Mouse (Mus musculus) gastrocnemius, postnatal 36 days (tissue): ENCODE measurements around the gene Nusap1. TPM values are rescaled to one million over a fixed set of nuclear protein-coding genes. Genes with fewer than 3 reads are reported as not detected.
"Not testable (repeated sequence)": the region's sequence is repeated elsewhere in the genome, so short reads cannot be mapped to it uniquely, and the experiment has no call there.

ENCODE experiments used
- DNase-seq, 2 experiments: peaks; one replicate each; pipeline ENCODE4 v3.0.0; 2022
- intact Hi-C: fragments of 180-260 bp; cut with DNase I; formaldehyde crosslinking; loops from one replicate; pipeline ENCODE4 v1.15.1; 2025
- total RNA-seq, 2 experiments: library from RNA; stranded (reverse); gene quantifications; 2 replicates each; pipeline ENCODE4 v1.2.3; 2021

The Nusap1 gene
- total RNA-seq, 2 experiments from 2014 or later, result 0.54 to 0.67 TPM

DNA sequence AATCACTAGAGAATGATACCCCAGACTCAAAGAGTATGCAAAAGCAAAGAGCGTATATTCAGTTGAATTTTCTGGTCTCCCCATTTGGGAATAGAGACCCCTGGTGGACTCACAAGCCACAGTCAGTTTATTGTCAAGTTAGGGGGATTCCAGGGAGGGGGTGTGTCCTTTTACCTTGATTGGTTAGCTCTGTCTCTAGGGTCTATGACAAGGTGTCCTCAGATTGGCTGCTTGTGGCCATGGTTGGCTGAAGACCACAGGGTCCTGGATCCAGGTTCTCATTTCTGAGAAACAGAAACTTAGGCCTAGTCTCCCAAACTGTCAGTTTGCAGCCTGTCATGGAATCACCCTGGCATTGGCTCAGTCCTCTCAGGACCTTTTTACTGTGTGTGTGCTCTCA, 18.7 kb downstream of the Nusap1 start:
- intact Hi-C loops, result no loop called here
- DNase-seq, result no peak

DNA sequence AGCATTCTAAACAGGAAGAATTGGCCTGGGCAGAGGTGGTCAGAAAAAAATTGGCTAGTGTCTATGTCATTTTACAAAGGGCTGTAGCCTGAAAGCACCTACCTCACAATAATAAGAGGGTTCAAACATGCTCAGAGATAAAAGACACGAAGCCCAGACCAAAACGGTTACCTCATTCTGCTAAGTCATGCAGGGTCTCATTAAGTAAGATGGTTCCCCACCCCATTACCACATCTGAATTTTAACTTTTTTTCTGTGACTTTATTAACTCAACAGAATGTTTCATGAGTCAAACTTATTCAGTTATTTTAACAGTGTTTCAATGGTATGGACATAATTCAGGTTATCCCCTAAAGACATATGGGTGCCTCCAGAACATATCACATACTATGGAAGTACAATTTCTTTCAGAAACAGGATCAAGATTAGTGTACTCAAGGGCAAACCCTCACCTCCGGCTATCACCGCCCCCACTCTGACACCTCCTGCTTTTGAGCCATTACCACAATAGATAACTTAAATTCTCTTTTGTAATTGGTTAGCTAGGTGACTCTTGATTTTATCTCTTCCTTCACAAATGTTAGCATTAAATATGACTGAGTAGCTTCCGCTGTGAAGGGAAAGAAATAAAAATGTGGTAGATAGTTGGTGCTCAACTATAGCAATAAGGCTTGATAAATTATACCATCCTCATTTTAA, 23.3 kb downstream of the Nusap1 start:
- intact Hi-C loops, result no loop called here
- DNase-seq, result no peak

DNA sequence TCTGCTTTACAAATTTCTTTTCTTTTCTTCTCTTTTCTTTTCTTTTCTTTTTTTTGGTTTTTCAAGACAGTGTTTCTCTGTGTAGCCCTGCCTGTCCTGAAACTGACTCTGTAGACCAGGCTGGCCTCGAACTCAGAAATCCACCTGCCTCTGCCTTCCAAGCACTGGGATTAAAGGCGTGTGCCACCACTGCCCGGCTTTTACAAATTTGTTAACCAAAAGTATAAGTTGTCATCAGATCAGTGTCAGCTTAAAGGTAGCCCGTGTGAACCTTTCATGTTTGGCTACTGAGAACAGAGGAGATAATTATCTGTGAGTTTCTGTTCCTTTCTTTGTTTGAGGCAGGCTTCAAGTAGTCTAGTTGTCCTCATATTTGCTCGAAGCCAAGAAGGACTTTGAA, 26.2 kb downstream of the Nusap1 start:
- no peak for DNase-seq
- intact Hi-C loops, result no loop called here

DNA sequence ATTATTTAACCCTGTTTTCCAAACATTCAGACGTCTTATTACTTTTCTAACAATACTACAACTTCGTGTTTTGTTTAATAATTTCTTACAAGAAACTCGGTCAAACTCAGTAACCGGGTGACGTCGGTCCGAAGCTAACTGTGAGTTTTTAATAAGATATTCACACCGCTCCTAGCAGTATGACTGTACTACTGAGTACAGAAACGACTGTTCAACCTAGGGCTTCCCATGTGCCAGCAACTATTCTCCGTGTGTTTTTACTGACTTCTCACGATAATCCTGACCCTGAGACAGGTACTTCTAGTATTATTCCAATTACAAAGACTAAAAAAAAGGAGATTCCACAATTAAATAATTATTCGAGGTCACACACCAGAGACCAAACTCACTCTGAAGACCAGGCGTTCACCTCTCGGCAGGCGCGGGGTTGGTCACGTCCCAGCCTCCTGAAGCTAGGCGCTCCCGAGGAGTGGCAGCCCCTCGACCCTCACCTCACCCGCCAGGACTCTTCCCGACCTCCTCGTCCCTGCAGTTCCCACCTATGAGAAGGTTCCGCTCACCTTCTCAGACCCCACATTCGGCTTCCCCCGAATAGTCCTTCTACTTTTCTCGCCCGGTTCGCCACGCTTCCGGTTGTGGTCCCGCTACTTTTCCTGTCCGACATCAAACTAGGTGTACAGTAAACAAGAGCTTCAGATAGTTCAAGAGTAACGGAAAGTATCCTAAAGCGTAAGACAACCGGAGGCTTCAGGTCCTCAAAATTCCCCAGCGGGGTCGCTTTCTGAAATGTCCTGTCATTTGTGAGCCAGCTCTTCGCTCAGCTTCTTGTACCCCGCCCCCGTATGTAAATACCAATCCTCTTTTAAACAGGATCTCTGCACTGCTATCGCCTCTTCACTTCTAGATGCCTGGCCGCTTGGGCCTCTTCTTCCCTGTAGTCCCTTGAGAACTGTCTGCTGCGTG, 44.4 kb downstream of the Nusap1 start, which contains the start of gene Ndufaf1:
Gene Ndufaf1 (minus strand): TSS at position 608 of the 963 bp plus-strand sequence.
- peak; percentile 78 to 80 for DNase-seq
- intact Hi-C loops, result no loop called here

DNA sequence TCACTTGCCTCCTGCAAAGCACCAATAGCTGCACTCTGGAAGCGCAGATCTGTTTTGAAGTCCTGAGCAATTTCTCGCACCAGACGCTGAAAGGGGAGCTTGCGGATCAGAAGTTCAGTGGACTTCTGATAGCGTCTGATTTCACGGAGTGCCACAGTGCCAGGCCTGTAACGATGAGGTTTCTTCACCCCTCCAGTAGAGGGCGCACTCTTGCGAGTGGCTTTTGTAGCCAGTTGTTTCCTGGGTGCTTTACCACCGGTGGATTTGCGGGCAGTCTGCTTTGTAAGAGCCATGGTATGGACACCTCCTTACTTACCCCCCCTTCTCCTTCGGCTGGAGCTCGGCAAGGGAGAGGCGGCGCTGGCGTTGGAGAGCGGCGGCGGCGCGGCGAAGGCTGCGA, 47.6 kb downstream of the Nusap1 start:
- DNase-seq, intact Hi-C loops: not testable (repeated sequence)

DNA sequence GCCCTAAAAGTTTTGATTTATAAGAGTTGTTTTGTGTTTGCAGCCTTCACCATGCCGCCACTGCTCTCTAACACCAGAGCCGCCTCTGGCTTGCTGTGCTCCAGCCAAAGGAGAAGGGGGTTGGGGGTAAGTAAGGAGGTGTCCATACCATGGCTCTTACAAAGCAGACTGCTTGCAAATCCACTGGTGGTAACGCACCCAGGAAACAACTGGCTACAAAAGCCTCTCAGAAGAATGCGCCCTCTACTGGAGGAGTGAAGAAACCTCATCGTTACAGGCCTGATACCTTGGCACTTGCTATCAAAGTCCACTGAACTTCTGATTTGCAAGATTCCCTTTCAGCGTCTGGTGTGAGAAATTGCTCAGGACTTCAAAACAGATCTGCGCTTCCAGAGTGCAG, 50.9 kb downstream of the Nusap1 start:
- no peak for DNase-seq
- intact Hi-C loops, result no loop called here

DNA sequence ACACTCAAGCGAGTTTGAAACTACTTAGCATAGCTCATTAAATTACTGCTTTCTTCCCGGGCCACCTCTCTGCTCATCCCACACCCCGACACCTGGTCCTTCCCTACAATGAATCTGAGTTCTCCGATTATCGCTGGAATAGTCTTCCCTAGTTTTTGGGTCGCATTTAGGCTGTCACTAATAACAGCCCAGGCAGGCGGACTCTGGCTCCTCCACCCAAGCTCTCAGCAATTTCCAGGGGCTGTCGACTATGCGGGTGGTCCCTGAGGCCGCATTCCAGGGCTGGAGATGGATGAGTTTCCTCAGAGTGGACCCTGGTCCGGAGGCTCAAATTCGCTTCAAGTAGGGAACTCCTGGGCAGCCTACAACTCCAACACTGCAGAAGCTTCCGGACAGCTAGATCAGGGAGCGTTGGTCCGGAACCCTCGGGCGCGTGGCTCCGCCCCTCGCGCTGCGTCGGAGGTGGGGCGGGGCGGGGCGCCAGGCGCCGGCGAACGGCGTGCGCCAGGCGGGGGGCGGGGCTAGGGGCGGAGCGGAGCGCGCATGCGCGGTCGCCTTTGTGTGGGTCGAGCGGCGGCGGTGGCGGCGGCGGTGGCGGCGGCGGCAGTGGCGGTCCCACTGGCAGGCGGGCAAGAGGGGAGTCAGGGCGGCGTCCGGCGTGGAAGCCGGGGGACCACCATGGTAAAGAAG, 56.6 kb downstream of the Nusap1 start, which contains the start of gene Rtf1:
Gene Rtf1 (plus strand): TSS at position 544 of the 690 bp plus-strand sequence.
- intact Hi-C loops, result loop anchor here (5.0 kb wide), 1 partner anchor 127 kb away; the partner anchor contains the start of genes Chp1 and Exd1
- peak; percentile 93 to 94 for DNase-seq

DNA sequence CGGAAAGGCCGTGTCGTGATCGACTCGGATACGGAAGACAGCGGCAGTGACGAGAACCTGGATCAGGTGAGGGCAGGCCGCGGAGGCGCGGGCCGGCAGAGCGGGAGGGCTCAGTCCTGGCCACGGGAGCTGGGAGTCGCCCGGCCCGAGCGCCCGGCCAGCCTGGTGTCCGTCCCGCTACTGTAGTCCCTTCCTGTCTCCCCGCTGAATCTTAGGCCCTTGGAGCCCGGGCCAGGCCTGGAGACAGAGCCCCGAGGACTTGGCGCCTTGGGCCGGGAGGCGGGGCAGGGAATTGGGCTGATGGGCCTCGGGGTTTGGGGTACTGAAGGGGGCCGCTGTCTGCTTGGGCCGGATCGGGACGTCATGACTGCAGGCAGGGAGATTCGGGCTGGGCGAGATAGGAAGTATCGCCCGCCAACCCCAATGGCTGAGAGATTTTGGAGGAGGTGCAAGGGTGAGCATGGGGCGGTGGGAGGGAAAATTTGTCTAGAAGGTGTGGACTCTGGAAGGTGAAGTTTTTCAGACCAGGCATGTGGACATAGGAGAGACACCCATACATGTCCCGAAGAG, 57.2 kb downstream of the Nusap1 start:
- DNase-seq, result peak in 1 of 2 experiments; percentile 25
- intact Hi-C loops, result no loop called here

DNA sequence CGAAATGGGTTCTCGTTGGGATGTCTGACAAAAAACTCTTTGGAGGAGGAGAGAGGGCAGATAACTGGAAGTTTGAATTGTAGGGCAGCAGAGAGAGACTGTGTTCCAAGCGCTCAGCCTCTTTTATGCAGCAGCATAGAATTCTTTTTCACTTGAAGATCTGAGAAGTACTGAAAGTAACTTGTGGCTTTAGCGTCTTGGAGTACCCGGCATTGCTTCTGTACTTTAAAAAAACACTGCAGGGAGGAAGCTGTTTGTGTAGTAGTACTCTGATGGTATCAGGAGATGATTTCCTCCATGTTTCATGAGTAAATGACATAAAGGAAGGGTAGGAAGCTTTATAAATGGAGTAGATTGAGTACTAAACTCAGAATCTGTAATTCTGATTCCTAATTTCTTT, 57.7 kb downstream of the Nusap1 start:
- DNase-seq, result no peak
- intact Hi-C loops, result no loop called here

DNA sequence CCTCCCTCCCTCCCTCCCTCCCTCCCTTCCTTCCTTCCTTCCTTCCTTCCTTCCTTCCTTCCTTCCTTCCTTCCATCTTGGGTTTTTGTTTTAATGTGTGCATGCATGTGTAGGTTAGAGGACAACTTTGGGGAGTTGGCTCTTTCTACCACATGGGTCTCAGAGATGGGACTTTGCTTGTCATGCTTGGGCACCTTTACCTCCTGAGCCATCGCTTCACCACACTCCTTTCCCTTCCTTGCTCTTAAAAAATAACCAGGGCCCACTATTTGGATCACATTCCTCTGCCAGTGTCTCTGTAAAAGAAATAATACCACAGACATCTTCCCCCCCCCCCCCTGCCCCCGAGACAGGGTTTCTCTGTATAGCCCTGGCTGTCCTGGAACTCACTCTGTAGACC, 65.6 kb downstream of the Nusap1 start:
- DNase-seq, result no peak
- intact Hi-C loops, result no loop called here

DNA sequence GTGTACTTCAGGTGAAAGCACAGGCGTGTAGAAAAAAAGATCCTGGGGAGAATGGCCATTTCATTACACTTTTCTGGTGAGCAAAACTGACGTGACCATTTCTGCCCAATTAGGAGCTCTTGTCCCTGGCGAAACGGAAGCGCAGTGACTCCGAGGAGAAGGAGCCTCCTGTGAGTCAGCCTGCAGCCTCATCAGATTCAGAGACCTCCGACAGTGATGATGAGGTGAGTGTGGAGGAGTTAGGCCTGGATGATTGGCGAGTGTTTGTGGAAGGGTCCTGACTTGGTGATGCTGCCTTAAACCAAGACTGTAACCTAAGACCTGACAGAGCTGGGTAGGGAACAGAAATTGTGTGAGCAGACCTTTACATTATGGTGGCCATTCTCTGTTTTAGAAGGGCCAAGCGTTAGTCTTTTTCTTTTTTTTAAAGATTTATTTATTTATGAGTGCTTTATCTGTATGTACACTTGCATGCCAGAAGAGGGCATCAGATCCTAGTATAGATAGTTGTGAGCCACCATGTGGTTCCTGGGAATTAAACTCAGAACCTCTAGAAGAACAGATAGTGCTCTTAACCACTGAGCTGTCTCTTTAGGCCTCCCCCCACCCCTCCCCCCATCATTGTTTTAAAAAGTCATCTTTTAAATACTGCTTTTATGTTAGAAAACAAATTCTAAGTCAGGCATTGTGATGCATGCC, 74.1 kb downstream of the Nusap1 start:
- intact Hi-C loops, result no loop called here

DNA sequence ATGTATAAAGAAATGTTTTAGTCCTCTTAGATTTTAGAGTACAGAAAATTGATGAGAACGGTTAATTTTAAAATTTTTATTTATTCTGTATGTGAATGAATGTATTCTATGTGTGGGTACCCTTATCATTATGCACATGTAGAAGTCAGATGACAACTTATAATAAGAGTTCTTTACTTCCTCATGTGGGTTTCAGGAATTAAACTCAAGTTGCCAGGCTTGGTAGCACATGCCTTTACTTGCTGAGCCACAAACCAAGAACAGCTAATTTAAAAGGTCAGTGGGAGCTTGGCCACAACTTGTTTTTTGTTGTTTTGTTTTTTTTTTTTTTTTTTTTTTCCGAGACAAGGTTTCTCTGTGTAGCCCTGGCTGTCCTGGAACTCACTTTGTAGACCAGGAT, 76.7 kb downstream of the Nusap1 start:
- intact Hi-C loops, result no loop called here

More for the DNA sequence above, 74.1 kb downstream of the Nusap1 start:
- no peak for DNase-seq

DNA sequence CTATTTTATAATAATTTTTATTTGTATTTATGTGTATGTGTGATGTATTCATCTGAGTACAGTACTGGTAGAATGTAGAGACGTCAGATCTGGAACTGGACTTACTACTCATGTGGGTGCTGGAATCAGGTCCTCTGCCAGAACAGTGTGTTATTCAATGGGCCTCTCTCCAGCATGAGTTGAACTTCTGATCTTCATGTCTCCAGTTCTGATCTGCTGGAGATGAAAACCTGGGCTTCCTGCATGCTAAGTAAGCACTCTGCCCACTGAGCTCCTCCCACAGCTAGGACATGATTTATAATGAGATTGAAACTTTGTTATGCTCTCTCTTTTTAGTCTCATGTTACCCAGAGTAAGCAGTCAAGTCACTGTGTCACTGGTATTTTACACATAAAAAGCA, 78.0 kb downstream of the Nusap1 start:
- intact Hi-C loops, result no loop called here
- DNase-seq, result no peak

More for the DNA sequence above, 76.7 kb downstream of the Nusap1 start:
- no peak for DNase-seq

DNA sequence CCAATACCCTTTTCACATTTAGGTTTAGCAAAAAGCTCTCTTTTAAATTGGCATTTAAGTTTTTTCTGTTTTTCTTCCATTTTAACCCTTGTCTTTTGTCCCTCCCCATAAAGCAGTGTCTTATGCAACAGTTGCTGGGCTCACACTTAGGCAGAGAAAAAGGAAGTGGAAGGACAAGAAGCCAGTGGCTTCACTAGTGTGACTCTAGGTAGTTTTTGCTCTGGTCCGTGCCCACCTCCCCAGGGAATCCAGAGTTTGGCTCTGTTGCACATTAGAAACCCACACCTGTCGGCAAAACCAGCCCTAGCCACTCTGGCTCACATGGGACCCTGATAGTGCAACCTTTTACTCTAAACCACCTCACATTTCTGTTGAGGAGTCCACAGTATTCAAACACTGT, 80.4 kb downstream of the Nusap1 start:
- intact Hi-C loops, result no loop called here
- DNase-seq, result no peak

DNA sequence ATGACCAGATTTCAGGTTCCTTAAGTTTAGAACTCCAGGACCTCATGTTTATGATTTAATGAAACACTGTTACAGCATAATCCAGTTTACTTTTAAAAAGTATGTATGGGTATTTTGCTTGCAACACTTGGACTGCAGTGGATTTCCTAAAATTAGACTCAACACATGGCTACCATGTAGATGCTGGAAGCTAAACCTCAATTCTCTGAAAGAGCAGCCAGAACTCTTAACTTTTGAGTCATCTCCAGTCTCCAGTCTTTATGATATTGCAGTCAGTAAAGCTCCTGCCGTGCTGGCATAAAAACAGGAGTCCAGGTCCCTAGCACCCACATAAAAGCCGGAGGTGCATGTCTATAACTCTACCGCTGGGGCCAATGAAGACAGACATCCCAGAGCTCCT, 81.9 kb downstream of the Nusap1 start:
- intact Hi-C loops, result no loop called here
- no peak for DNase-seq

Other genes starting within 250 kb of the Nusap1 start
- gene Ino80, start 140.6 kb upstream of the Nusap1 start, total RNA-seq, result 10 to 100 TPM in 1 of 2 experiments, 1 to 10 TPM in 1; 10.0 to 12.0 TPM
- under 1 TPM; 0.48 to 0.67 TPM for gene Exd1, start 70.7 kb upstream of the Nusap1 start, total RNA-seq
- 10 to 100 TPM; 66.5 to 75.1 TPM for gene Chp1, start 70.6 kb upstream of the Nusap1 start, total RNA-seq
- gene Oip5, start 171 bp downstream of the Nusap1 start, total RNA-seq, result under 1 TPM; 0.27 to 0.41 TPM
- 10 to 100 TPM; 42.4 to 46.2 TPM for gene Ndufaf1, start 44.5 kb downstream of the Nusap1 start, total RNA-seq
- gene Rtf1, start 56.8 kb downstream of the Nusap1 start, total RNA-seq, result 10 to 100 TPM; 20.4 to 21.7 TPM
- not detected for gene Itpka, start 124.0 kb downstream of the Nusap1 start, total RNA-seq
- not detected for gene Ltk, start 142.1 kb downstream of the Nusap1 start, total RNA-seq
- gene Rpap1, start 169.2 kb downstream of the Nusap1 start, total RNA-seq, result 10 to 100 TPM; 14.3 to 14.7 TPM
- gene Tyro3, start 179.4 kb downstream of the Nusap1 start, total RNA-seq, result under 1 TPM; 0.57 to 0.74 TPM